Mouse (Mus musculus) heart, postnatal 0 days (tissue): Measurements from ENCODE around the gene Cars. TPM values are rescaled to one million over a fixed set of nuclear protein-coding genes. Genes with fewer than 3 reads are reported as not detected.

ENCODE experiments used
- ATAC-seq: fragments of 200-750 bp; cut with Nextera tagmentation; 2 replicates; pipeline ENCODE4 v1.8.0; 2017; ENCODE audit warnings: low read depth, moderate number of reproducible peaks, moderate library complexity; ENCODE audit not compliant: insufficient read depth
- DNase-seq: peaks from one replicate; pipeline ENCODE4 v3.0.0-alpha.2; 2016; ENCODE audit warnings: low spot score
- H3K27ac ChIP-seq: fragments of 300-500 bp; sonication (generic); 2 replicates; pipeline ENCODE4 v1.5.1; 2014; ENCODE audit warnings: low read depth, mild to moderate bottlenecking
- H3K27me3 ChIP-seq: fragments of 300-500 bp; sonication (generic); 2 replicates; pipeline ENCODE4 v1.6.1; 2014; ENCODE audit warnings: low read length, mixed read lengths; ENCODE audit not compliant: control insufficient read depth, insufficient read depth
- H3K36me3 ChIP-seq: fragments of 300-500 bp; sonication (generic); replicated peaks from 2 replicates; pipeline ENCODE4 v1.6.1; 2014; ENCODE audit warnings: low read length, mixed read lengths; ENCODE audit not compliant: control insufficient read depth, insufficient read depth
- H3K4me1 ChIP-seq: fragments of 300-500 bp; sonication (generic); 2 replicates; pipeline ENCODE4 v1.6.1; 2014; ENCODE audit warnings: antibody characterized with exemption; ENCODE audit not compliant: control insufficient read depth, insufficient read depth
- H3K4me2 ChIP-seq: fragments of 300-500 bp; sonication (generic); 2 replicates; pipeline ENCODE4 v1.6.1; 2014; ENCODE audit warnings: low read depth, mild to moderate bottlenecking, low read length, moderate library complexity
- H3K4me3 ChIP-seq: fragments of 300-500 bp; sonication (generic); 2 replicates; pipeline ENCODE4 v1.5.1; 2014; ENCODE audit warnings: low read depth, low read length
- H3K9ac ChIP-seq: fragments of 300-500 bp; sonication (generic); replicated peaks from 2 replicates; pipeline ENCODE4 v1.6.1; 2014; ENCODE audit warnings: low read depth, low read length, mixed read lengths
- H3K9me3 ChIP-seq: fragments of 300-500 bp; sonication (generic); replicated peaks from 2 replicates; pipeline ENCODE4 v1.6.1; 2016; ENCODE audit warnings: low read length; ENCODE audit not compliant: control insufficient read depth
- CTCF ChIP-seq: IDR thresholded peaks from 2 replicates; pipeline ENCODE4 v1.5.1; 2016; ENCODE audit warnings: antibody characterized with exemption, control low read depth, low read depth
- EP300 ChIP-seq: IDR thresholded peaks from 2 replicates; pipeline ENCODE4 v1.6.1; 2016; ENCODE audit warnings: antibody characterized with exemption, low read depth
- WGBS: fragments of 180-500 bp; shearing (Covaris S2); extraction: QIAGEN DNeasy Blood & Tissue Kit; methylation state at CpG from one replicate; pipeline ENCODE4 v1.1.7; 2014; 5-methylcytosine and 5-hydroxymethylcytosine counted together
- polyA plus RNA-seq: library from polyadenylated mRNA; unstranded; fragments of >200 nt; fragmentation: Nextera tagmentation; extraction: Ambion mirVana; gene quantifications from 2 replicates; pipeline ENCODE4 v1.2.1, GENCODE M21; 2015
- total RNA-seq: library from RNA; depleted of rRNA; stranded (reverse); fragments of >200 nt; gene quantifications from 2 replicates; pipeline ENCODE4 v1.2.3, GENCODE M21; 2014; ENCODE audit warnings: low replicate concordance

Cars gene
- total and polyA plus RNA-seq, 2 experiments from 2014 or later = 14.7 to 15.4 TPM

DNA sequence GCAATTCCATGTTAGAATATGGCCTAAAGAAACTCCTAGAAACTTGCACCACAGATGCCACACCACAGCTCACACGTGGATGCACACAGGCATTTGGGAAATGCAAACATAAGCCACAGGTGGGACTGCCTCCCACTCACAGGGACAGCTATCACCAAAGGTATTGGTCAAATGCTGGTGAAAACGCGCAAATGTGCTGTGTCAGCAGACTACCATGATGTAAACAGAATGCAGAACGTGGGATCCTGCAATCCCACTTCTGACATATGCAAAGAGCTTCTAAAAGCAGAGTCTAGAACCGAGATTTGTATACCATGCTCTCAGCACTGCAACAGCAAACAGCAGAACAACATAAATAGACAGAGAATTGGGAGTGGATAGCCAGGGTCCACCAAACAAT, 16.9 kb downstream of the Cars start:
- DNase-seq (no peak), ATAC-seq (no peak)
- H3K4me2 ChIP-seq = no peak overlapping the region
- no peak overlapping the region for H3K9ac ChIP-seq
- 85% methylated on average over 5 of the region's 5 CpGs for WGBS
- no peaks in the 10 kb centered on the region for H3K27me3 ChIP-seq
- no peaks in the 10 kb centered on the region for H3K9me3 ChIP-seq
- no peak overlapping the region for H3K4me3 ChIP-seq
- H3K36me3 ChIP-seq = peaks cover 74% of the 10 kb centered on the region
- no peak overlapping the region for H3K27ac ChIP-seq
- TF ChIP-seq EP300 (no peak), CTCF (no peak)
- no peaks in the 10 kb centered on the region for H3K4me1 ChIP-seq

DNA sequence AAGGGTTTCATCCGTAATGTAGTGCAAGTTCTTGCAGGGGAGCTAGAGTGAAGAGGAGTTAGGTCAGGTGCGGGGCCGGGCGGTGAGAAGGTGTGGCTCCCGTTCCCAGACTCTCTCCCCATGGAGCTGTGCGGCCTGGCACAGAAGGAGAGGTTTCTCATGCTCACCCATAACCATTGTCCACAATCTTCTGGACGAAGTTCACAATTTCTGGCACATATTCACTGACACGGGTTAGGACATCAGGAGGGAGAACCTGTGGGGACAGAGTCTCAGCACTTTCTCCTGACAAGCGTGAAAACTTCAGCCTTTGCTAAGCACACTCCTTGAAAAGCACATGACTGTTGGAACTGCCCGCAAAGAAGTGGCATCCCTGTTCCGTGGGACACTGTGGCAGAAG, 24.1 kb downstream of the Cars start:
- TF ChIP-seq EP300 = no peak
- no peak for TF ChIP-seq CTCF
- Histone ChIP-seq H3K4me1 (no peaks in the 10 kb centered on the region), H3K4me3 (no peak overlapping the region), H3K27ac (no peak overlapping the region), H3K9ac (no peak overlapping the region), H3K36me3 (peaks cover 79% of the 10 kb centered on the region), H3K27me3 (no peaks in the 10 kb centered on the region), H3K4me2 (no peak overlapping the region), H3K9me3 (no peaks in the 10 kb centered on the region)
- DNase-seq (no peak), ATAC-seq (no peak)
- WGBS = 94% methylated on average over 11 of the region's 11 CpGs

DNA sequence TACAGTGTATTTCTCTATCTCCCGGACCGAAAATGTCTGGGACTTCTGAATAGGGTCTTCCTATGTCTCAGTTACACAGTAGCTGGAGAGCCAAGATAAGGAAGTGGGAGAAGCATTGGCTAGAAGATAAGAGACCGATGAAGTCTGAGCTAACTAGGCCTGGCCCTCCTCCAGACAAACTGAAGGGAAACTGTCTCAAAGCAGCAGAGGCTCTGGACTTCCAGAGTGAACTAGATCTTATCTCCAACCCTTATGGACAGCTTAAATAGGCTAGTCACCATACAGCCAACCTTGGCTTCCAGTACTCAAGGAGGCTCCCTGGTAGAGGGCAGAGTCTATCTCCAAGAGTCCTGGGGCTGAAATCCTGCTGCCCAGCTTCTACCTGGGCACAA, 34.2 kb downstream of the Cars start:
- no peaks in the 10 kb centered on the region for H3K27me3 ChIP-seq
- WGBS = 43% methylated on average over 3 of the region's 3 CpGs
- H3K4me2 ChIP-seq = no peak overlapping the region
- no peak overlapping the region for H3K4me3 ChIP-seq
- H3K4me1 ChIP-seq = no peaks in the 10 kb centered on the region
- DNase-seq (no peak), ATAC-seq (no peak)
- H3K27ac ChIP-seq = no peak overlapping the region
- no peak for TF ChIP-seq CTCF
- no peak overlapping the region for H3K9ac ChIP-seq
- no peaks in the 10 kb centered on the region for H3K9me3 ChIP-seq
- peaks cover 87% of the 10 kb centered on the region for H3K36me3 ChIP-seq

DNA sequence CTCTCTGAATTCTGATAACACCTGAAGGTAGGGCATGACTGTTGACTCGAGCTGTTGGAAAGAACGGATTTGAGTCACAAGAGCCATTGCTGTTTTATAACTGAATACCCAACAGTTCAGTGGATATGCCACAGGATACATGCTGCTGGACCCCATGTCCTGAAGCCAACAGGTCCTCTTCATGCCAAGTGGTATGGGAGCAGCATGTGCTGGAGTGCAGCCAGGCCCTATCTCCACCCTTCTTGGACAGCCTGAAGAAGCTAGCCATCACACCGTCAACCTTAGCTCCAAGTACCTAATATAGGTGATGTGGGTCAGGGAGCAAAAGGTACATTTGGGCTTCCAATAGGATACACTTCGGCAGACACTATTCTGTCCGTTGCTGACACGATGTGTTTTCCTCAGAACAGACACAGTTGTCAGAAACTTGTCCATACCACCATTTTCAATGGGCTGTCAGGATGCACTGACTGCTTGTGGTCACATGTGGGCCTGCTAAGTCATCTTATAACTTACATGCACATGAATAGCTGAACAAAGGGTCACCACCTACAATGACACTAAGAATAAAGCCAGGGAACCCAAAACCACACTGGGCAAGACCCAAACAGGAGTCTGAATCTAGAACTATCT, 34.8 kb downstream of the Cars start:
- Histone ChIP-seq H3K9ac (no peak overlapping the region), H3K27me3 (no peaks in the 10 kb centered on the region), H3K36me3 (peaks cover 87% of the 10 kb centered on the region), H3K9me3 (no peaks in the 10 kb centered on the region), H3K4me3 (no peak overlapping the region), H3K4me1 (no peaks in the 10 kb centered on the region), H3K27ac (no peak overlapping the region), H3K4me2 (no peak overlapping the region)
- ATAC-seq (no peak), DNase-seq (no peak)
- 81% methylated on average over 6 of the region's 6 CpGs for WGBS
- no peak for TF ChIP-seq CTCF
- no peak for TF ChIP-seq EP300

DNA sequence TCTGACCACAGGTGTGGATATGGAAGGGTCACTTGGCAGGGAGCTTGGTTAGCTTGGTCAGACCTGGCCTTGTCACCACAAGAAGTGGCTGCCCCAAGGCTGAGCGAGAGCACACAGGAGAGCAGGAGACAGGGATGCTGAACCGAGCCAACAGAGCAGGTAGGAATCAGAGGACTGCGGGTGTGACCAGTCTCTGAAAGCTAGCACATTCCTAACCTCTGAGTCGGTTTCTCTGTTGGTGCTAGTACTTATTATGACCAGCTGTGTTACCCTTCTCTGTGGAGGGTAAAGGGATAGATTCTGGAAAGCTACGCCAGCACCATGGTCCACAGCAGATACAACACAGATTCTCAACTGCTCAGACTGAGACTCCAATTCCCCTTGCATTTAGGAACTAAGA, 36.1 kb downstream of the Cars start:
- H3K36me3 ChIP-seq = peaks cover 88% of the 10 kb centered on the region
- ATAC-seq (no peak), DNase-seq (no peak)
- H3K9me3 ChIP-seq = no peaks in the 10 kb centered on the region
- no peaks in the 10 kb centered on the region for H3K4me1 ChIP-seq
- no peak overlapping the region for H3K27ac ChIP-seq
- no peak overlapping the region for H3K9ac ChIP-seq
- no peaks in the 10 kb centered on the region for H3K27me3 ChIP-seq
- no peak for TF ChIP-seq CTCF
- TF ChIP-seq EP300 = no peak
- no peak overlapping the region for H3K4me3 ChIP-seq
- 57% methylated on average over 5 of the region's 5 CpGs for WGBS
- H3K4me2 ChIP-seq = no peak overlapping the region

DNA sequence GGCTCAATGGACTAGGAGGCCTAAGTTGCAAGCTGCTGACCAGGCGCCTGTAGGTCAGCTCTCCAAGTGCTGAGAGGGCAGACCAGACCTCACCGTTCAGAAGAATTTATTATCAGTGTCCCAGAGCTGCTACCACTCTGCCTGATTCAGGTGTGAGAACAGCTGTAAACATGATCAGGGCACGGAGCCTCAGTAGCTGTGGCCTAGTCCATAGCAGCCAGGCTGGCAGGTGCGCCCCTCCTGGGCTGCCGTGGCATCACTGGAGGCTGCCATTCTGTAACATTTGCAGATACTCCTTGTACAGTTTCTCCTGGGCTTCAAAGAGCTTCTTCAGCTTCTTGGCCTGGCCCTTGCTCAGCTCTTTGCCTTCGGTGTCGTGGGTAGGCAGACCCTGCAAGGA, 42.3 kb downstream of the Cars start:
- Histone ChIP-seq H3K4me1 (no peaks in the 10 kb centered on the region), H3K4me2 (no peak overlapping the region), H3K27ac (no peak overlapping the region), H3K9ac (no peak overlapping the region), H3K4me3 (no peak overlapping the region), H3K9me3 (no peaks in the 10 kb centered on the region), H3K27me3 (no peaks in the 10 kb centered on the region), H3K36me3 (peaks cover 64% of the 10 kb centered on the region)
- ATAC-seq (no peak), DNase-seq (no peak)
- WGBS = 88% methylated on average over 7 of the region's 7 CpGs
- TF ChIP-seq EP300 = no peak
- no peak for TF ChIP-seq CTCF
